Mouse (Mus musculus): ENCODE measurements around the gene Mdfi. TPM values are rescaled to one million over a fixed set of nuclear protein-coding genes. Genes with fewer than 3 reads are reported as not detected.
"Not testable (repeated sequence)": the region's sequence is repeated elsewhere in the genome, so short reads cannot be mapped to it uniquely, and the experiment has no call there.

Mdfi gene
- total RNA-seq (2015; ENCODE audit: low replicate concordance) (not detected in 2 replicates), total RNA-seq (2017; ENCODE audit: low replicate concordance) (not detected in 2 replicates)

- ATAC-seq (replicated peaks; ENCODE audit: low FRiP score, poor library complexity, severe bottlenecking): no peak
Measured at GRCm38 (mm10) chr17:47834482-47834767, at the start of gene Mdfi. TSS of gene Mdfi (minus strand) at chr17:47834691.

GRCm38 (mm10) chr17:47883099-47883498, 48.6 kb upstream of the Mdfi start:
- no peak for ATAC-seq (replicated peaks; ENCODE audit: low FRiP score, poor library complexity, severe bottlenecking)

- ATAC-seq (replicated peaks; ENCODE audit: low FRiP score, poor library complexity, severe bottlenecking): no peak
Measured at GRCm38 (mm10) chr17:47881330-47881729, 46.8 kb upstream of the Mdfi start.

- no peak for ATAC-seq (replicated peaks; ENCODE audit: low FRiP score, poor library complexity, severe bottlenecking)
Measured at GRCm38 (mm10) chr17:47879207-47879606, 44.7 kb upstream of the Mdfi start.

- no peak for ATAC-seq (replicated peaks; ENCODE audit: low FRiP score, poor library complexity, severe bottlenecking)
Measured at GRCm38 (mm10) chr17:47878378-47879089, 44.0 kb upstream of the Mdfi start.

GRCm38 (mm10) chr17:47877715-47878377, 43.4 kb upstream of the Mdfi start:
- no peak for ATAC-seq (replicated peaks; ENCODE audit: low FRiP score, poor library complexity, severe bottlenecking)

GRCm38 (mm10) chr17:47876776-47877714, 42.6 kb upstream of the Mdfi start:
- no peak for ATAC-seq (replicated peaks; ENCODE audit: low FRiP score, poor library complexity, severe bottlenecking)

- ATAC-seq (replicated peaks; ENCODE audit: low FRiP score, poor library complexity, severe bottlenecking): peak; percentile 67; the same call in 1 of the 2 replicates
Measured at GRCm38 (mm10) chr17:47873341-47873791, 38.9 kb upstream of the Mdfi start.

GRCm38 (mm10) chr17:47872311-47873011, 38.0 kb upstream of the Mdfi start:
- no peak for ATAC-seq (replicated peaks; ENCODE audit: low FRiP score, poor library complexity, severe bottlenecking)

GRCm38 (mm10) chr17:47869874-47870273, 35.4 kb upstream of the Mdfi start:
- ATAC-seq (replicated peaks; ENCODE audit: low FRiP score, poor library complexity, severe bottlenecking): no peak

- no peak for ATAC-seq (replicated peaks; ENCODE audit: low FRiP score, poor library complexity, severe bottlenecking)
Measured at GRCm38 (mm10) chr17:47866037-47866436, 31.5 kb upstream of the Mdfi start.

GRCm38 (mm10) chr17:47864496-47864895, 30.0 kb upstream of the Mdfi start:
- ATAC-seq (replicated peaks; ENCODE audit: low FRiP score, poor library complexity, severe bottlenecking): peak; percentile 58

- no peak for ATAC-seq (replicated peaks; ENCODE audit: low FRiP score, poor library complexity, severe bottlenecking)
Measured at GRCm38 (mm10) chr17:47863437-47863836, 28.9 kb upstream of the Mdfi start.

- ATAC-seq (replicated peaks; ENCODE audit: low FRiP score, poor library complexity, severe bottlenecking): no peak
Measured at GRCm38 (mm10) chr17:47863023-47863422, 28.5 kb upstream of the Mdfi start.

GRCm38 (mm10) chr17:47855544-47855943, 21.1 kb upstream of the Mdfi start:
- ATAC-seq (replicated peaks; ENCODE audit: low FRiP score, poor library complexity, severe bottlenecking): no peak

GRCm38 (mm10) chr17:47854908-47855307, 20.4 kb upstream of the Mdfi start:
- no peak for ATAC-seq (replicated peaks; ENCODE audit: low FRiP score, poor library complexity, severe bottlenecking)

- no peak for ATAC-seq (replicated peaks; ENCODE audit: low FRiP score, poor library complexity, severe bottlenecking)
Measured at GRCm38 (mm10) chr17:47853760-47854159, 19.3 kb upstream of the Mdfi start.

- ATAC-seq (replicated peaks; ENCODE audit: low FRiP score, poor library complexity, severe bottlenecking): no peak
Measured at GRCm38 (mm10) chr17:47853336-47853735, 18.8 kb upstream of the Mdfi start.

- ATAC-seq (replicated peaks; ENCODE audit: low FRiP score, poor library complexity, severe bottlenecking): not testable (repeated sequence)
Measured at GRCm38 (mm10) chr17:47851798-47852360, 17.4 kb upstream of the Mdfi start.
